Comparison of ENCODE assay signal across 32 mouse cellular contexts in the genomic region with DNA sequence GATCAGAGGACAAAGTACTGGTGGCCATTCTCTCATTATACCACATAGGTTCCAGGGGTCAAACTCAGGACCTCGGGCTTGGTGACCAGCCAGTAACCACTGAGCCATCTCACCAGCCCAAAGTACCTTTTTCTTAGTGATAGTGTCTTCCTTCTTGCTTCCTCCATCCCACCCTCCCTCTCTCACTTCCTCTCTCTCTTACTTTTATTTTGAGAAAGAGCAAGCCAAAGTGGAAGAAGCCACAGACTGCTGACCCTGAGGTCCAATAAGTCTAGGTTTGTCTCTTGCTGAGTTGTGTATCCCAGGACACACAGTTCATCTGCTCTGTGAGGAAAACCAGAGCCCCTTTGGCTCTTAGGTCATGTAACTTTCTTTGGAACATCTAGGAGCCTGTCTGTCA. TPM values are rescaled to one million over a fixed set of nuclear protein-coding genes. Genes with fewer than 3 reads are reported as not detected.
DNase-seq lines count a peak whose midpoint lies in the region; ATAC-seq and TF ChIP-seq lines count a peak whose summit lies in the region.
"Had no signal": no experiment of that assay in that cellular context is flagged by ENCODE, and none has a peak within 500 bp of the region (broad histone marks: within the 10 kb centered on the region; RNA-seq: fewer than 3 reads in every experiment).

No protein-coding gene starts in this region.

- no peaks in the 10 kb centered on the region for H3K9me3 ChIP-seq in limb, embryonic 13.5 days
- H3K9me3 ChIP-seq in limb, embryonic 10.5 days (replicated peaks): no peaks in the 10 kb centered on the region
- H3K9me3 ChIP-seq in CH12.LX (replicated peaks; ENCODE audit: low read length): peaks cover 6% of the 10 kb centered on the region
- H3K9me3 ChIP-seq: embryonic facial prominence, embryonic 15.5 days; G1E; heart, embryonic 10.5 days; hindbrain, embryonic 12.5 days; intestine, embryonic 15.5 days had no signal

- TF ChIP-seq EP300 in CH12.LX (IDR thresholded peaks at IDR 0.05; ENCODE audit: low read length): peak; percentile 63

- 100% methylated on average over 1 of the region's 1 CpGs for WGBS in limb, embryonic 13.5 days
- 94% methylated on average over 1 of the region's 1 CpGs for WGBS in limb, embryonic 10.5 days
- 85% methylated on average over 1 of the region's 1 CpGs for WGBS in lung, adult 2 months

- no peak overlapping the region for H3K27ac ChIP-seq in limb, embryonic 13.5 days
- no peak overlapping the region for H3K27ac ChIP-seq in limb, embryonic 10.5 days
- H3K27ac ChIP-seq in CH12.LX (ENCODE audit: insufficient read depth, low read depth): no peak overlapping the region
- H3K27ac ChIP-seq: embryonic facial prominence, embryonic 15.5 days; gastrocnemius, adult 2 months; hindbrain, embryonic 12.5 days; intestine, embryonic 15.5 days had no signal

- no peak for TF ChIP-seq CTCF in CH12.LX (conservative IDR thresholded peaks at IDR 0.05 in 1 of 2, IDR thresholded peaks at IDR 0.05 in 1 of 2; ENCODE audit: low read depth in 2 of 2, low read length in 2 of 2)
- TF ChIP-seq CTCF in lung, adult 2 months (IDR thresholded peaks at IDR 0.05; ENCODE audit: insufficient read depth, low read length): no peak

- no peaks in the 10 kb centered on the region for H3K27me3 ChIP-seq in limb, embryonic 13.5 days
- H3K27me3 ChIP-seq in limb, embryonic 10.5 days (ENCODE audit: low read depth, poor library complexity, severe bottlenecking): no peaks in the 10 kb centered on the region
- H3K27me3 ChIP-seq in CH12.LX (replicated peaks): peaks cover 6% of the 10 kb centered on the region
- H3K27me3 ChIP-seq: embryonic facial prominence, embryonic 15.5 days; hindbrain, embryonic 12.5 days; intestine, embryonic 15.5 days; Patski had no signal

- peaks cover 25% of the 10 kb centered on the region for H3K4me1 ChIP-seq in limb, embryonic 13.5 days
- H3K4me1 ChIP-seq in limb, embryonic 10.5 days: peaks cover 52% of the 10 kb centered on the region
- H3K4me1 ChIP-seq in CH12.LX (ENCODE audit: control insufficient read depth in 1 of 2, insufficient read depth in 2 of 2): peaks cover 11 to 27% of the 10 kb centered on the region in 2 experiments
- H3K4me1 ChIP-seq in lung, adult 2 months (ENCODE audit: control insufficient read depth, insufficient read depth, low read length): no peaks in the 10 kb centered on the region; the same call in 1 of the 2 replicates

- dilution Hi-C loops in CH12.LX (cut with MboI; ENCODE audit: extremely low pct_ligation_motif_present, extremely low pct_unique_long_range_greater_than_20kb, low sequenced_read_pairs): no loop called here

- no peak for DNase-seq in limb, embryonic 10.5 days (ENCODE audit: low spot score)
- peak; percentile 42 for DNase-seq in A20 (ENCODE audit: low read depth, low spot score)
- DNase-seq in CH12.LX (ENCODE audit: extremely low read depth): no peak
- DNase-seq in lung, adult 2 months: no peak
- DNase-seq in embryo, embryonic 9.5 days (ENCODE audit: extremely low spot score): no peak
- DNase-seq: adrenal gland, postnatal 10 days; adrenal gland, postnatal 36 days; cerebellum, adult 18-20 months; cerebellum, adult 9-10 months; cerebellum, postnatal 14 days; forebrain, postnatal 0 days; gastrocnemius, adult 2 months; gastrocnemius, postnatal 14 days; heart, adult 18-20 months had no signal

- H3K36me3 ChIP-seq in limb, embryonic 13.5 days: peaks cover 7% of the 10 kb centered on the region
- peaks cover 14% of the 10 kb centered on the region for H3K36me3 ChIP-seq in limb, embryonic 10.5 days
- H3K36me3 ChIP-seq in CH12.LX (replicated peaks in 1 of 2; ENCODE audit: control insufficient read depth in 1 of 2, insufficient read depth in 1 of 2, low read length in 1 of 2): no peaks in the 10 kb centered on the region
- H3K36me3 ChIP-seq: G1E; hindbrain, embryonic 12.5 days; intestine, embryonic 15.5 days had no signal

- no peak overlapping the region for H3K4me3 ChIP-seq in limb, embryonic 13.5 days
- H3K4me3 ChIP-seq in limb, embryonic 10.5 days: no peak overlapping the region
- H3K4me3 ChIP-seq in CH12.LX (replicated peaks in 1 of 3; ENCODE audit: low read depth in 2 of 3, low read length in 2 of 3, poor library complexity in 1 of 3): no peak overlapping the region
- no peak overlapping the region for H3K4me3 ChIP-seq in lung, adult 2 months (replicated peaks; ENCODE audit: extremely low read depth, low read depth, low read length)
- H3K4me3 ChIP-seq: embryonic facial prominence, embryonic 15.5 days; gastrocnemius, adult 2 months; hindbrain, embryonic 12.5 days; intestine, embryonic 15.5 days had no signal

- H3K9ac ChIP-seq in limb, embryonic 13.5 days: no peak overlapping the region
- H3K9ac ChIP-seq in CH12.LX (ENCODE audit: insufficient read depth, low read depth): no peak overlapping the region
- H3K9ac ChIP-seq: embryonic facial prominence, embryonic 15.5 days; forebrain, postnatal 0 days; hindbrain, embryonic 12.5 days; intestine, embryonic 15.5 days had no signal

- ATAC-seq in limb, embryonic 13.5 days (ENCODE audit: low FRiP score, low read depth): no peak
- 0 out of 2 replicates have a peak, but pooled peaks have one; percentile 28 for ATAC-seq in megakaryocyte, adult 5-6 weeks (ENCODE audit: poor library complexity, severe bottlenecking)
- ATAC-seq: forebrain, embryonic 14.5 days; forebrain, postnatal 0 days; hindbrain, embryonic 16.5 days; intestine, embryonic 15.5 days; Patski had no signal

- TF ChIP-seq RAD21 in CH12.LX (IDR thresholded peaks at IDR 0.05; ENCODE audit: low read depth, low read length): no peak

- no peaks in the 10 kb centered on the region for H3K79me2 ChIP-seq in CH12.LX (replicated peaks; ENCODE audit: control insufficient read depth, extremely low read depth, insufficient read depth, poor library complexity, severe bottlenecking)

- in situ Hi-C loops in CH12.LX (cut with MboI; ENCODE audit: low pct_ligation_motif_present, low pct_unique_long_range_greater_than_20kb, low sequenced_read_pairs): no loop called here

- no peak for TF ChIP-seq POLR2A in CH12.LX (IDR thresholded peaks at IDR 0.05; ENCODE audit: low read depth, low read length)
- no peak for TF ChIP-seq POLR2A in lung, adult 2 months (IDR thresholded peaks at IDR 0.05; ENCODE audit: borderline replicate concordance, extremely low read depth, low read depth, low read length)

- H3K4me2 ChIP-seq in limb, embryonic 13.5 days (replicated peaks): 0 out of 2 replicates have a peak overlapping the region, but pooled peaks have one; percentile 32
- peak overlapping the region; percentile 6; the same call in 1 of the 2 replicates for H3K4me2 ChIP-seq in CH12.LX (ENCODE audit: insufficient read depth, low read depth, poor library complexity, severe bottlenecking)
- H3K4me2 ChIP-seq: embryonic facial prominence, embryonic 15.5 days; intestine, embryonic 15.5 days had no signal

TF ChIP-seq in CH12.LX, 34 proteins besides CTCF, POLR2A, EP300 and RAD21:
- TF ChIP-seq ZNF384 (IDR thresholded peaks at IDR 0.05; ENCODE audit: low read depth, low read length) (no peak), IRF4 (IDR thresholded peaks at IDR 0.05; ENCODE audit: low read depth, low read length) (peak; percentile 60; the same call in 1 of the 2 replicates), UBTF (IDR thresholded peaks at IDR 0.05; ENCODE audit: low read depth, low read length) (no peak), MEF2A (IDR thresholded peaks at IDR 0.05; ENCODE audit: borderline replicate concordance, low read depth, low read length) (0 out of 2 replicates have a peak, but pooled peaks have one; percentile 32), ETS1 (conservative IDR thresholded peaks at IDR 0.05; ENCODE audit: low read depth, low read length) (no peak)

RNA-seq across cellular contexts. Expression of gene Vash2, which starts 1.4 kb away (rescaled TPM):
- polyA plus RNA-seq in limb, embryonic 13.5 days (2015; fragmentation: Nextera tagmentation; extraction: Ambion mirVana): 64.4 and 72.7 TPM in 2 replicates
- polyA plus RNA-seq in limb, embryonic 10.5 days (2016; fragmentation: Nextera tagmentation; extraction: Ambion mirVana): 56.3 and 64.0 TPM in 2 replicates
- 0.04 and 0.08 TPM in 2 replicates for total RNA-seq in CH12.LX (2012; rRNA removed)
- total RNA-seq in CH12.LX (2014; rRNA removed): 0.05 and 0.17 TPM in 2 replicates
- 0.16 and 0.25 TPM in 2 replicates for polyA plus RNA-seq in CH12.LX (2012; ENCODE audit: insufficient read length, low read depth)
- total RNA-seq in megakaryocyte, adult 5-6 weeks (2015): not detected in 2 replicates
- total RNA-seq in megakaryocyte, adult 5-6 weeks (2017): 0.07 TPM in 1 of 2 replicates, not detected in the other
- polyA plus RNA-seq in lung, adult 2 months (2012; rRNA removed): 0.51 and 1.5 TPM in 2 replicates
- total RNA-seq: hematopoietic stem cell, adult 5-6 weeks had no signal
- polyA plus RNA-seq: G1E had no signal

RNA-seq across cellular contexts. Expression of gene Flvcr1, which starts 45.5 kb away (rescaled TPM):
- 5.2 and 5.8 TPM in 2 replicates for polyA plus RNA-seq in limb, embryonic 13.5 days (2015; fragmentation: Nextera tagmentation; extraction: Ambion mirVana)
- polyA plus RNA-seq in limb, embryonic 10.5 days (2016; fragmentation: Nextera tagmentation; extraction: Ambion mirVana): 6.9 and 8.7 TPM in 2 replicates
- 40.0 and 47.9 TPM in 2 replicates for total RNA-seq in CH12.LX (2012; rRNA removed)
- 86.8 and 93.8 TPM in 2 replicates for total RNA-seq in CH12.LX (2014; rRNA removed)
- 35.9 and 37.5 TPM in 2 replicates for polyA plus RNA-seq in CH12.LX (2012; ENCODE audit: insufficient read length, low read depth)
- total RNA-seq in megakaryocyte, adult 5-6 weeks (2015): 52.7 and 55.5 TPM in 2 replicates
- 45.4 and 57.0 TPM in 2 replicates for total RNA-seq in megakaryocyte, adult 5-6 weeks (2017)
- polyA plus RNA-seq in lung, adult 2 months (2012; rRNA removed): 19.9 and 26.1 TPM in 2 replicates

RNA-seq across cellular contexts. Expression of gene Angel2, which starts 55.6 kb away (rescaled TPM):
- 55.1 and 55.3 TPM in 2 replicates for polyA plus RNA-seq in limb, embryonic 13.5 days (2015; fragmentation: Nextera tagmentation; extraction: Ambion mirVana)
- 51.3 and 55.0 TPM in 2 replicates for polyA plus RNA-seq in limb, embryonic 10.5 days (2016; fragmentation: Nextera tagmentation; extraction: Ambion mirVana)
- 24.4 and 25.3 TPM in 2 replicates for total RNA-seq in CH12.LX (2012; rRNA removed)
- 49.9 and 53.6 TPM in 2 replicates for total RNA-seq in CH12.LX (2014; rRNA removed)
- 34.2 and 34.8 TPM in 2 replicates for polyA plus RNA-seq in CH12.LX (2012; ENCODE audit: insufficient read length, low read depth)
- 24.1 and 31.6 TPM in 2 replicates for total RNA-seq in megakaryocyte, adult 5-6 weeks (2015)
- 28.3 and 31.6 TPM in 2 replicates for total RNA-seq in megakaryocyte, adult 5-6 weeks (2017)
- polyA plus RNA-seq in lung, adult 2 months (2012; rRNA removed): 19.9 and 22.7 TPM in 2 replicates

RNA-seq across cellular contexts. Expression of gene Spata45, which starts 56.0 kb away (rescaled TPM):
- polyA plus RNA-seq in limb, embryonic 13.5 days (2015; fragmentation: Nextera tagmentation; extraction: Ambion mirVana): not detected in 2 replicates
- not detected in 2 replicates for polyA plus RNA-seq in limb, embryonic 10.5 days (2016; fragmentation: Nextera tagmentation; extraction: Ambion mirVana)
- not detected in 2 replicates for total RNA-seq in CH12.LX (2012; rRNA removed)
- not detected in 2 replicates for total RNA-seq in CH12.LX (2014; rRNA removed)
- polyA plus RNA-seq in CH12.LX (2012; ENCODE audit: insufficient read length, low read depth): 0.76 TPM in 1 of 2 replicates, not detected in the other
- not detected in 2 replicates for total RNA-seq in megakaryocyte, adult 5-6 weeks (2015)
- total RNA-seq in megakaryocyte, adult 5-6 weeks (2017): not detected in 2 replicates
- polyA plus RNA-seq in lung, adult 2 months (2012; rRNA removed): not detected in 2 replicates
- total RNA-seq: adrenal gland, adult 18-20 months; adrenal gland, postnatal 10 days; adrenal gland, postnatal 36 days; forebrain, postnatal 0 days; G1E; gastrocnemius, adult 2 months; gastrocnemius, postnatal 14 days; gastrocnemius, postnatal 4 days; heart, adult 18-20 months; heart, postnatal 25 days; hematopoietic stem cell, adult 5-6 weeks had no signal
- polyA plus RNA-seq: embryonic facial prominence, embryonic 15.5 days; forebrain, embryonic 11.5 days; forebrain, embryonic 14.5 days; forebrain, postnatal 0 days; frontal cortex, adult 2 months; G1E; heart, embryonic 10.5 days; heart, embryonic 14.5 days; heart, postnatal 0 days; hindbrain, embryonic 12.5 days; hindbrain, embryonic 16.5 days; intestine, embryonic 15.5 days; Patski had no signal

Comparison
In these comparisons a context has a peak if more than half of its experiments do, and no peak if none do; other contexts are left out.
1. RNA of gene Vash2, which starts 1.4 kb away (polyA plus RNA-seq): 64.4 to 72.7 TPM in limb, embryonic 13.5 days and 56.3 to 64.0 TPM in limb, embryonic 10.5 days; 0.51 to 1.5 TPM in lung, adult 2 months and 0.16 to 0.25 TPM in CH12.LX; every median in the first group is over 10 times any median in the second.